Mouse (Mus musculus) forebrain, embryonic 12.5 days (tissue): ENCODE results near the gene Wfikkn2. TPM values are rescaled to one million over a fixed set of nuclear protein-coding genes. Genes with fewer than 3 reads are reported as not detected.
"Not testable (repeated sequence)": the region's sequence is repeated elsewhere in the genome, so short reads cannot be mapped to it uniquely, and the experiment has no call there.

Experiments used
- ATAC-seq: fragments of 200-750 bp; cut with Nextera tagmentation; 2 replicates; pipeline ENCODE4 v1.8.0; 2017; ENCODE audit warnings: moderate TSS enrichment; ENCODE audit not compliant: low FRiP score
- H3K27ac ChIP-seq: fragments of 300-500 bp; sonication (generic); 2 replicates; pipeline ENCODE4 v1.5.1; 2016; ENCODE audit warnings: mild to moderate bottlenecking
- H3K27me3 ChIP-seq: fragments of 300-500 bp; sonication (generic); 2 replicates; pipeline ENCODE4 v1.6.1; 2016; ENCODE audit warnings: mild to moderate bottlenecking
- H3K36me3 ChIP-seq: fragments of 300-500 bp; sonication (generic); replicated peaks from 2 replicates; pipeline ENCODE4 v1.6.1; 2016; ENCODE audit warnings: mild to moderate bottlenecking
- H3K4me1 ChIP-seq: fragments of 300-500 bp; sonication (generic); 2 replicates; pipeline ENCODE4 v1.6.1; 2016
- H3K4me2 ChIP-seq: fragments of 300-500 bp; sonication (generic); 2 replicates; pipeline ENCODE4 v1.6.1; 2016; ENCODE audit warnings: mild to moderate bottlenecking, moderate library complexity
- H3K4me3 ChIP-seq: fragments of 300-500 bp; sonication (generic); replicated peaks from 2 replicates; pipeline ENCODE4 v1.5.1; 2016; ENCODE audit warnings: mild to moderate bottlenecking
- H3K9ac ChIP-seq: fragments of 300-500 bp; sonication (generic); 2 replicates; pipeline ENCODE4 v1.6.1; 2016; ENCODE audit warnings: mild to moderate bottlenecking
- H3K9me3 ChIP-seq: fragments of 300-500 bp; sonication (generic); 2 replicates; pipeline ENCODE4 v1.6.1; 2016
- WGBS: fragments of 180-500 bp; shearing (Covaris S2); methylation state at CpG from one replicate; pipeline ENCODE4 v1.1.7; 2016; 5-methylcytosine and 5-hydroxymethylcytosine counted together
- polyA plus RNA-seq: library from polyadenylated mRNA; unstranded; fragments of >200 nt; fragmentation: Nextera tagmentation; extraction: Ambion mirVana; gene quantifications from 2 replicates; pipeline ENCODE4 v1.2.1, GENCODE M21; 2016

Gene Wfikkn2
- polyA plus RNA-seq, 1 experiment from 2014 or later = 4.4 TPM

- ATAC-seq = no peak
- WGBS = 85% methylated on average over 7 of the region's 7 CpGs
- H3K9ac ChIP-seq = no peak overlapping the region
- H3K27ac ChIP-seq = no peak overlapping the region
- H3K9me3 ChIP-seq = no peaks in the 10 kb centered on the region
- peaks cover 15% of the 10 kb centered on the region for H3K4me1 ChIP-seq
- H3K4me3 ChIP-seq = no peak overlapping the region
- H3K36me3 ChIP-seq = no peaks in the 10 kb centered on the region
- H3K27me3 ChIP-seq = no peaks in the 10 kb centered on the region
- no peak overlapping the region for H3K4me2 ChIP-seq
Measured at GRCm38 (mm10) chr11:94275226-94275625, 29.4 kb upstream of the Wfikkn2 start.

GRCm38 (mm10) chr11:94274206-94274867 is 28.5 kb upstream of the Wfikkn2 start:
- ATAC-seq = no peak
- peaks cover 15% of the 10 kb centered on the region for H3K4me1 ChIP-seq
- H3K27ac ChIP-seq = no peak overlapping the region
- no peak overlapping the region for H3K4me3 ChIP-seq
- H3K9ac ChIP-seq = no peak overlapping the region
- H3K9me3 ChIP-seq = no peaks in the 10 kb centered on the region
- no peaks in the 10 kb centered on the region for H3K36me3 ChIP-seq
- whole genome bisulfite sequencing = 91% methylated on average over 10 of the region's 10 CpGs
- H3K4me2 ChIP-seq = no peak overlapping the region
- H3K27me3 ChIP-seq = no peaks in the 10 kb centered on the region

GRCm38 (mm10) chr11:94272960-94273927 is 27.4 kb upstream of the Wfikkn2 start:
- ATAC-seq = no peak
- no peak overlapping the region for H3K4me2 ChIP-seq
- H3K4me3 ChIP-seq = no peak overlapping the region
- H3K27me3 ChIP-seq = no peaks in the 10 kb centered on the region
- H3K27ac ChIP-seq = no peak overlapping the region
- peaks cover 15% of the 10 kb centered on the region for H3K4me1 ChIP-seq
- no peaks in the 10 kb centered on the region for H3K36me3 ChIP-seq
- H3K9me3 ChIP-seq = no peaks in the 10 kb centered on the region
- WGBS = 86% methylated on average over 21 of the region's 21 CpGs
- H3K9ac ChIP-seq = no peak overlapping the region

- no peak for ATAC-seq
- H3K4me2 ChIP-seq = no peak overlapping the region
- H3K4me3 ChIP-seq = no peak overlapping the region
- H3K27ac ChIP-seq = no peak overlapping the region
- WGBS = 73% methylated on average over 2 of the region's 2 CpGs
- H3K36me3 ChIP-seq = no peaks in the 10 kb centered on the region
- H3K9ac ChIP-seq = no peak overlapping the region
- H3K27me3 ChIP-seq = 0 out of 2 replicates have a peak, but pooled peaks cover 3% of the 10 kb centered on the region
- no peaks in the 10 kb centered on the region for H3K9me3 ChIP-seq
- peaks cover 5% of the 10 kb centered on the region; the same call in 1 of the 2 replicates for H3K4me1 ChIP-seq
Measured at GRCm38 (mm10) chr11:94271015-94271414, 25.2 kb upstream of the Wfikkn2 start.

- WGBS = 95% methylated on average over 7 of the region's 7 CpGs
- peaks cover 13% of the 10 kb centered on the region for H3K4me1 ChIP-seq
- ATAC-seq = no peak
- no peaks in the 10 kb centered on the region for H3K9me3 ChIP-seq
- H3K4me3 ChIP-seq = no peak overlapping the region
- no peaks in the 10 kb centered on the region for H3K36me3 ChIP-seq
- 0 out of 2 replicates have a peak, but pooled peaks cover 3% of the 10 kb centered on the region for H3K27me3 ChIP-seq
- no peak overlapping the region for H3K4me2 ChIP-seq
- no peak overlapping the region for H3K9ac ChIP-seq
- H3K27ac ChIP-seq = no peak overlapping the region
Measured at GRCm38 (mm10) chr11:94269906-94270305, 24.1 kb upstream of the Wfikkn2 start.

- ATAC-seq = no peak
- H3K9me3 ChIP-seq = no peaks in the 10 kb centered on the region
- no peaks in the 10 kb centered on the region for H3K36me3 ChIP-seq
- no peak overlapping the region for H3K4me3 ChIP-seq
- H3K4me1 ChIP-seq = peaks cover 17% of the 10 kb centered on the region
- no peak overlapping the region for H3K4me2 ChIP-seq
- no peak overlapping the region for H3K27ac ChIP-seq
- 0 out of 2 replicates have a peak, but pooled peaks cover 3% of the 10 kb centered on the region for H3K27me3 ChIP-seq
- no peak overlapping the region for H3K9ac ChIP-seq
Measured at GRCm38 (mm10) chr11:94268761-94269160, 23.0 kb upstream of the Wfikkn2 start.

GRCm38 (mm10) chr11:94266155-94266554 is 20.4 kb upstream of the Wfikkn2 start:
- not testable (repeated sequence) for H3K9ac ChIP-seq, H3K36me3 ChIP-seq, H3K27ac ChIP-seq, H3K4me3 ChIP-seq, H3K27me3 ChIP-seq, ATAC-seq, H3K9me3 ChIP-seq, H3K4me2 ChIP-seq
- 86% methylated on average over 3 of the region's 3 CpGs for WGBS
- peaks cover 14% of the 10 kb centered on the region for H3K4me1 ChIP-seq

- ATAC-seq = peak; percentile 65
- H3K9ac ChIP-seq = peak overlapping the region; percentile 45
Measured at GRCm38 (mm10) chr11:94265134-94265785, 19.5 kb upstream of the Wfikkn2 start.

GRCm38 (mm10) chr11:94261585-94262370 is 16.0 kb upstream of the Wfikkn2 start:
- no peak overlapping the region for H3K4me2 ChIP-seq
- WGBS = 79% methylated on average over 6 of the region's 6 CpGs
- H3K9ac ChIP-seq = no peak overlapping the region
- H3K27ac ChIP-seq = no peak overlapping the region
- H3K4me1 ChIP-seq = peaks cover 14% of the 10 kb centered on the region
- ATAC-seq = no peak
- H3K9me3 ChIP-seq = peaks cover 3% of the 10 kb centered on the region; the same call in 1 of the 2 replicates
- H3K36me3 ChIP-seq = no peaks in the 10 kb centered on the region
- H3K27me3 ChIP-seq = 0 out of 2 replicates have a peak, but pooled peaks cover 3% of the 10 kb centered on the region
- H3K4me3 ChIP-seq = no peak overlapping the region

More at GRCm38 (mm10) chr11:94265134-94265785, 19.5 kb upstream of the Wfikkn2 start:
- Histone ChIP-seq H3K4me3 (peak overlapping the region; percentile 35), H3K4me1 (peaks cover 14% of the 10 kb centered on the region), H3K27ac (no peak overlapping the region), H3K4me2 (peak overlapping the region; percentile 60), H3K27me3 (0 out of 2 replicates have a peak, but pooled peaks cover 3% of the 10 kb centered on the region), H3K9me3 (no peaks in the 10 kb centered on the region), H3K36me3 (no peaks in the 10 kb centered on the region)
- 1% methylated on average over 18 of the region's 18 CpGs for WGBS

- Histone ChIP-seq H3K4me3 (no peak overlapping the region), H3K9me3 (peaks cover 4% of the 10 kb centered on the region; the same call in 1 of the 2 replicates), H3K27ac (no peak overlapping the region), H3K36me3 (no peaks in the 10 kb centered on the region), H3K4me1 (0 out of 2 replicates have a peak, but pooled peaks cover 6% of the 10 kb centered on the region), H3K9ac (no peak overlapping the region), H3K4me2 (no peak overlapping the region), H3K27me3 (no peaks in the 10 kb centered on the region)
- WGBS = 43% methylated on average over 4 of the region's 4 CpGs
- ATAC-seq = no peak
Measured at GRCm38 (mm10) chr11:94259814-94260213, 14.0 kb upstream of the Wfikkn2 start.

GRCm38 (mm10) chr11:94257987-94258386 is 12.2 kb upstream of the Wfikkn2 start:
- 0 out of 2 replicates have a peak, but pooled peaks cover 3% of the 10 kb centered on the region for H3K4me1 ChIP-seq
- H3K27me3 ChIP-seq = no peaks in the 10 kb centered on the region
- no peak overlapping the region for H3K4me2 ChIP-seq
- WGBS = 74% methylated on average over 14 of the region's 14 CpGs
- peaks cover 4% of the 10 kb centered on the region; the same call in 1 of the 2 replicates for H3K9me3 ChIP-seq
- no peak for ATAC-seq
- no peak overlapping the region for H3K27ac ChIP-seq
- H3K9ac ChIP-seq = no peak overlapping the region
- H3K4me3 ChIP-seq = no peak overlapping the region
- no peaks in the 10 kb centered on the region for H3K36me3 ChIP-seq
